Mouse (Mus musculus): ENCODE data around the gene Akr1b8. TPM values are rescaled to one million over a fixed set of nuclear protein-coding genes. Genes with fewer than 3 reads are reported as not detected.

Gene Akr1b8
- polyA plus RNA-seq, 1 experiment from 2014 or later = 4.2 TPM

- no peak overlapping the region for H3K27ac ChIP-seq
- 5% methylated on average over 13 of the region's 13 CpGs for WGBS
- 0 out of 2 replicates have a peak overlapping the region, but pooled peaks have one; percentile 35 for H3K9ac ChIP-seq
- DNase-seq (ENCODE audit: low spot score) (no peak), ATAC-seq (ENCODE audit: low FRiP score) (no peak)
- H3K9me3 ChIP-seq (ENCODE audit: control insufficient read depth, low read length) = no peaks in the 10 kb centered on the region
- peak overlapping the region; percentile 33 for H3K4me3 ChIP-seq (replicated peaks; ENCODE audit: low read length)
- H3K36me3 ChIP-seq (replicated peaks; ENCODE audit: control insufficient read depth, insufficient read depth) = no peaks in the 10 kb centered on the region
- H3K4me2 ChIP-seq (replicated peaks) = peak overlapping the region; percentile 59
- H3K4me1 ChIP-seq (replicated peaks; ENCODE audit: control insufficient read depth, insufficient read depth, low read length) = peaks cover 6% of the 10 kb centered on the region; the same call in 1 of the 2 replicates
- H3K27me3 ChIP-seq (ENCODE audit: control insufficient read depth, insufficient read depth, low read length) = no peaks in the 10 kb centered on the region
These were observed 30.9 kb downstream of the Akr1b8 start for GRCm38 (mm10) chr6:34384701-34385370.

GRCm38 (mm10) chr6:34388420-34389156 is 34.7 kb downstream of the Akr1b8 start:
- no peak for ATAC-seq (ENCODE audit: low FRiP score)
- 92% methylated on average over 4 of the region's 4 CpGs for WGBS

GRCm38 (mm10) chr6:34395897-34396296 is 42.0 kb downstream of the Akr1b8 start:
- Histone ChIP-seq H3K4me1 (replicated peaks; ENCODE audit: control insufficient read depth, insufficient read depth, low read length) (no peaks in the 10 kb centered on the region), H3K4me2 (replicated peaks) (no peak overlapping the region), H3K36me3 (replicated peaks; ENCODE audit: control insufficient read depth, insufficient read depth) (no peaks in the 10 kb centered on the region), H3K27me3 (ENCODE audit: control insufficient read depth, insufficient read depth, low read length) (no peaks in the 10 kb centered on the region), H3K9ac (no peak overlapping the region), H3K4me3 (replicated peaks; ENCODE audit: low read length) (no peak overlapping the region), H3K9me3 (ENCODE audit: control insufficient read depth, low read length) (peaks cover 4% of the 10 kb centered on the region), H3K27ac (no peak overlapping the region)
- DNase-seq (ENCODE audit: low spot score) (no peak), ATAC-seq (ENCODE audit: low FRiP score) (no peak)
- WGBS = 90% methylated on average over 5 of the region's 5 CpGs

More at GRCm38 (mm10) chr6:34388420-34389156, 34.7 kb downstream of the Akr1b8 start:
- no peak for DNase-seq (ENCODE audit: low spot score)
- Histone ChIP-seq H3K9ac (no peak overlapping the region), H3K27ac (no peak overlapping the region), H3K4me2 (replicated peaks) (no peak overlapping the region), H3K4me3 (replicated peaks; ENCODE audit: low read length) (no peak overlapping the region), H3K36me3 (replicated peaks; ENCODE audit: control insufficient read depth, insufficient read depth) (no peaks in the 10 kb centered on the region), H3K27me3 (ENCODE audit: control insufficient read depth, insufficient read depth, low read length) (no peaks in the 10 kb centered on the region), H3K4me1 (replicated peaks; ENCODE audit: control insufficient read depth, insufficient read depth, low read length) (peaks cover 6% of the 10 kb centered on the region; the same call in 1 of the 2 replicates), H3K9me3 (ENCODE audit: control insufficient read depth, low read length) (peaks cover 9% of the 10 kb centered on the region)

GRCm38 (mm10) chr6:34398431-34398830 is 44.5 kb downstream of the Akr1b8 start:
- no peak for ATAC-seq (ENCODE audit: low FRiP score)

DNA sequence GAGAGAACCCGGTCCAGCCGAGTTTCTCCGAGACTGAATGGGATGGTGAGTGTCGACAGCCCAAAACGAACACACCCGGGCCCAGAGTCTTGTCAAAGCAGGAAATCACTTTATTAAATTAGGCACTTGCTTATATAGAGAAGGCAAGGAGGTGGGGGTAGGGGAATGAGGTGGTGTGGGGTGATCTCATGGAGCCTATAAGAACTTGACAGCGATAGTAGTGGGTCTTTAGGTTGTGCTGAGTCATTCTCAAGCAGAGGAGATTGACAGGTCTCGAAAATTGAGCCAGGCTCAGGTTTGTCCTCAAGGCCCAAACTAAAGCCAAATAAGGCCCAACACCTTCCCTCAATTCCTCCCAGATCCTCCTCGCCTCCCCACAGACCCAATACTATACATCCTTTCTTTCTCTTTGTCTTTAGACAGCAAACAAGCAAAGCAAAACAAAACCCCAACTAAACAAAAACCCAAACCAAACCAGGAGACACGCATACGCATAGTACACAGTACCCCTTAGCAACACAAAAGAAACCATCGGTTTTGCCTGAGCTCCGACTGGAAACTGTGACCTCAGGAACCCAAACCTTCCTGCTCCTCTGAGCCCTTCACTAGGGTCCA is 45.8 kb downstream of the Akr1b8 start:
- Histone ChIP-seq H3K27ac (no peak overlapping the region), H3K36me3 (replicated peaks; ENCODE audit: control insufficient read depth, insufficient read depth) (no peaks in the 10 kb centered on the region), H3K27me3 (ENCODE audit: control insufficient read depth, insufficient read depth, low read length) (no peaks in the 10 kb centered on the region), H3K9me3 (ENCODE audit: control insufficient read depth, low read length) (no peaks in the 10 kb centered on the region), H3K9ac (no peak overlapping the region), H3K4me3 (replicated peaks; ENCODE audit: low read length) (no peak overlapping the region), H3K4me1 (replicated peaks; ENCODE audit: control insufficient read depth, insufficient read depth, low read length) (no peaks in the 10 kb centered on the region), H3K4me2 (replicated peaks) (no peak overlapping the region)
- no peak for DNase-seq (ENCODE audit: low spot score)
- ATAC-seq (ENCODE audit: low FRiP score) = no peak
- WGBS = 86% methylated on average over 13 of the region's 13 CpGs

More at GRCm38 (mm10) chr6:34398431-34398830, 44.5 kb downstream of the Akr1b8 start:
- H3K36me3 ChIP-seq (replicated peaks; ENCODE audit: control insufficient read depth, insufficient read depth) = no peaks in the 10 kb centered on the region
- no peak overlapping the region for H3K4me2 ChIP-seq (replicated peaks)
- H3K9me3 ChIP-seq (ENCODE audit: control insufficient read depth, low read length) = no peaks in the 10 kb centered on the region
- no peak overlapping the region for H3K27ac ChIP-seq
- no peaks in the 10 kb centered on the region for H3K27me3 ChIP-seq (ENCODE audit: control insufficient read depth, insufficient read depth, low read length)
- no peaks in the 10 kb centered on the region for H3K4me1 ChIP-seq (replicated peaks; ENCODE audit: control insufficient read depth, insufficient read depth, low read length)
- DNase-seq (ENCODE audit: low spot score) = no peak
- 87% methylated on average over 6 of the region's 6 CpGs for WGBS
- H3K4me3 ChIP-seq (replicated peaks; ENCODE audit: low read length) = no peak overlapping the region
- no peak overlapping the region for H3K9ac ChIP-seq

DNA sequence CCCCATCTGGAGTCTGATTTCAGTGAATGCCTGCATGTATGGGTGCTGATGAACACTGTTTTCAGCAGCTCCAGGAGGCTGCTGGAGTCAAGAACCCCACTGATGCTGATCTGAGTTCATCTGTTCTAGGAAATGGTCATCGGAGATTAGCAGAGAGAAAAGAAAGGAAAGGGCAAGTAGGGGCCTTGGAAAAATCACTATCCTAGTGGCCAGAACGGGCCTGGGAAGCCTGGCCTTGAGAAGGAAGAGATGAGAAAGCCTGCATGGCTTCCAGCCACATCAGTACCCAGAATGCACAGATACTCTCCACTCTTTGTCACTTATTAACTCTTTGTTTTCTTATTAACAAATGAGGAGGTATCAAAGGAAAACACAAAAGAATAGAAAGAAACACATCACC is 46.8 kb downstream of the Akr1b8 start:
- no peaks in the 10 kb centered on the region for H3K4me1 ChIP-seq (replicated peaks; ENCODE audit: control insufficient read depth, insufficient read depth, low read length)
- H3K36me3 ChIP-seq (replicated peaks; ENCODE audit: control insufficient read depth, insufficient read depth) = no peaks in the 10 kb centered on the region
- H3K4me2 ChIP-seq (replicated peaks) = no peak overlapping the region
- DNase-seq (ENCODE audit: low spot score) = no peak
- no peak overlapping the region for H3K4me3 ChIP-seq (replicated peaks; ENCODE audit: low read length)
- WGBS = 94% methylated on average over 2 of the region's 2 CpGs
- no peak for ATAC-seq (ENCODE audit: low FRiP score)
- H3K27me3 ChIP-seq (ENCODE audit: control insufficient read depth, insufficient read depth, low read length) = no peaks in the 10 kb centered on the region
- no peak overlapping the region for H3K9ac ChIP-seq
- no peak overlapping the region for H3K27ac ChIP-seq
- H3K9me3 ChIP-seq (ENCODE audit: control insufficient read depth, low read length) = no peaks in the 10 kb centered on the region

GRCm38 (mm10) chr6:34406746-34407145 is 52.8 kb downstream of the Akr1b8 start:
- ATAC-seq (ENCODE audit: low FRiP score) (no peak), DNase-seq (ENCODE audit: low spot score) (no peak)
- no peaks in the 10 kb centered on the region for H3K27me3 ChIP-seq (ENCODE audit: control insufficient read depth, insufficient read depth, low read length)
- no peak overlapping the region for H3K4me3 ChIP-seq (replicated peaks; ENCODE audit: low read length)
- peaks cover 7% of the 10 kb centered on the region; the same call in 1 of the 2 replicates for H3K9me3 ChIP-seq (ENCODE audit: control insufficient read depth, low read length)
- no peaks in the 10 kb centered on the region for H3K4me1 ChIP-seq (replicated peaks; ENCODE audit: control insufficient read depth, insufficient read depth, low read length)
- H3K27ac ChIP-seq = no peak overlapping the region
- 96% methylated on average over 4 of the region's 4 CpGs for WGBS
- H3K36me3 ChIP-seq (replicated peaks; ENCODE audit: control insufficient read depth, insufficient read depth) = no peaks in the 10 kb centered on the region
- H3K4me2 ChIP-seq (replicated peaks) = no peak overlapping the region
- no peak overlapping the region for H3K9ac ChIP-seq

DNA sequence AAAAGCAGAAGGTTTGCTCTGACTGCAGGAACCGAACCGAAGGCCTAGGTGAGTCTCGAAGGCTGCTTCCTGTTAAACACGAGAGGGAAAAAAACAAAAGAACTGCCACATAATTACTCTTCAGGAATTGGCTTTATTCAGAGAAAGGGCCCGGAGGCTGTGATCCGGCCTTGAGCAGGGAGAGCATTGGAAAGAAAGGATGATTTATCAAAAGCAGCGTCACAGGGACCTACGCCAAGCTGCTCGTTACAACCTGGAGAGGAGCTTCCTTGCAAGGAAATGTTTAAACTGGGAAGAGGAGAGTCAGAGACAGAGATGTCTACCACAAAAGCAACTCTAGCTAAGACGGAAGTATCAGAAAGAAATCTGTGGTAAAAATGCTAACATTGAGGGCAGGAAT is 53.5 kb downstream of the Akr1b8 start:
- 78% methylated on average over 10 of the region's 10 CpGs for WGBS
- no peak for DNase-seq (ENCODE audit: low spot score)

GRCm38 (mm10) chr6:34412023-34412422 is 58.1 kb downstream of the Akr1b8 start, which contains the start of gene Akr1b7:
Akr1b7 (plus strand) TSS chr6:34412334.
- H3K27me3 ChIP-seq (ENCODE audit: control insufficient read depth, insufficient read depth, low read length) = no peaks in the 10 kb centered on the region
- no peak within 1 kb of the TSS for H3K9ac ChIP-seq
- H3K9me3 ChIP-seq (ENCODE audit: control insufficient read depth, low read length) = peaks cover 3% of the 10 kb centered on the region; the same call in 1 of the 2 replicates
- H3K4me3 ChIP-seq (replicated peaks; ENCODE audit: low read length) = no peak within 1 kb of the TSS
- H3K4me2 ChIP-seq (replicated peaks) = no peak within 1 kb of the TSS
- no peak for DNase-seq (ENCODE audit: low spot score)
- H3K27ac ChIP-seq = no peak within 1 kb of the TSS
- H3K4me1 ChIP-seq (replicated peaks; ENCODE audit: control insufficient read depth, insufficient read depth, low read length) = no peaks in the 10 kb centered on the region
- no peaks in the 10 kb centered on the region for H3K36me3 ChIP-seq (replicated peaks; ENCODE audit: control insufficient read depth, insufficient read depth)
- ATAC-seq (ENCODE audit: low FRiP score) = no peak
- WGBS = 80% methylated on average over 6 of the region's 6 CpGs

More for the DNA sequence above, 53.5 kb downstream of the Akr1b8 start:
- Histone ChIP-seq H3K9ac (no peak overlapping the region), H3K27ac (no peak overlapping the region), H3K4me2 (replicated peaks) (no peak overlapping the region), H3K4me3 (replicated peaks; ENCODE audit: low read length) (no peak overlapping the region), H3K4me1 (replicated peaks; ENCODE audit: control insufficient read depth, insufficient read depth, low read length) (no peaks in the 10 kb centered on the region), H3K36me3 (replicated peaks; ENCODE audit: control insufficient read depth, insufficient read depth) (no peaks in the 10 kb centered on the region), H3K27me3 (ENCODE audit: control insufficient read depth, insufficient read depth, low read length) (no peaks in the 10 kb centered on the region), H3K9me3 (ENCODE audit: control insufficient read depth, low read length) (peaks cover 7% of the 10 kb centered on the region; the same call in 1 of the 2 replicates)
- no peak for ATAC-seq (ENCODE audit: low FRiP score)
